Mouse (Mus musculus): ENCODE data around the gene Sh3d21. TPM values are rescaled to one million over a fixed set of nuclear protein-coding genes. Genes with fewer than 3 reads are reported as not detected.
"Not testable (repeated sequence)": the region's sequence is repeated elsewhere in the genome, so short reads cannot be mapped to it uniquely, and the experiment has no call there.

The Sh3d21 gene
- polyA plus RNA-seq, 1 experiment from 2014 or later, result 1.5 TPM

GRCm38 (mm10) chr4:126197485-126197884, 34.2 kb upstream of the Sh3d21 start:
- Histone ChIP-seq H3K4me3 (replicated peaks) (no peak overlapping the region), H3K4me2 (no peak overlapping the region), H3K9ac (no peak overlapping the region), H3K36me3 (replicated peaks) (peaks cover 27% of the 10 kb centered on the region), H3K27me3 (no peaks in the 10 kb centered on the region), H3K4me1 (peaks cover 21% of the 10 kb centered on the region), H3K9me3 (no peaks in the 10 kb centered on the region), H3K27ac (no peak overlapping the region)
- 86% methylated on average over 3 of the region's 3 CpGs for WGBS
- no peak for ATAC-seq (ENCODE audit: low FRiP score)

- peaks cover 5% of the 10 kb centered on the region for H3K4me1 ChIP-seq
- no peaks in the 10 kb centered on the region for H3K27me3 ChIP-seq
- H3K9ac ChIP-seq, result no peak overlapping the region
- no peak overlapping the region for H3K4me2 ChIP-seq
- 93% methylated on average over 4 of the region's 4 CpGs for WGBS
- peaks cover 48% of the 10 kb centered on the region for H3K36me3 ChIP-seq (replicated peaks)
- no peak for ATAC-seq (ENCODE audit: low FRiP score)
- H3K4me3 ChIP-seq (replicated peaks), result no peak overlapping the region
- no peak overlapping the region for H3K27ac ChIP-seq
- H3K9me3 ChIP-seq, result no peaks in the 10 kb centered on the region
Measured at GRCm38 (mm10) chr4:126194916-126195315, 31.6 kb upstream of the Sh3d21 start.

- Histone ChIP-seq H3K27me3 (no peaks in the 10 kb centered on the region), H3K9me3 (no peaks in the 10 kb centered on the region), H3K36me3 (replicated peaks) (peaks cover 48% of the 10 kb centered on the region), H3K4me2 (no peak overlapping the region), H3K4me3 (replicated peaks) (no peak overlapping the region), H3K9ac (no peak overlapping the region), H3K4me1 (no peaks in the 10 kb centered on the region), H3K27ac (no peak overlapping the region)
- no peak for ATAC-seq (ENCODE audit: low FRiP score)
Measured at GRCm38 (mm10) chr4:126194216-126194615, 30.9 kb upstream of the Sh3d21 start.

- peaks cover 53% of the 10 kb centered on the region for H3K36me3 ChIP-seq (replicated peaks)
- no peak overlapping the region for H3K27ac ChIP-seq
- no peak overlapping the region for H3K4me3 ChIP-seq (replicated peaks)
- H3K9ac ChIP-seq, result no peak overlapping the region
- no peaks in the 10 kb centered on the region for H3K27me3 ChIP-seq
- no peak overlapping the region for H3K4me2 ChIP-seq
- no peak for ATAC-seq (ENCODE audit: low FRiP score)
- 87% methylated on average over 2 of the region's 2 CpGs for WGBS
- H3K9me3 ChIP-seq, result no peaks in the 10 kb centered on the region
- no peaks in the 10 kb centered on the region for H3K4me1 ChIP-seq
Measured at GRCm38 (mm10) chr4:126190636-126191035, 27.3 kb upstream of the Sh3d21 start.

- H3K9ac ChIP-seq, result no peak overlapping the region
- WGBS, result 96% methylated on average over 3 of the region's 3 CpGs
- H3K9me3 ChIP-seq, result no peaks in the 10 kb centered on the region
- H3K4me1 ChIP-seq, result no peaks in the 10 kb centered on the region
- H3K36me3 ChIP-seq (replicated peaks), result peaks cover 41% of the 10 kb centered on the region
- H3K4me3 ChIP-seq (replicated peaks), result no peak overlapping the region
- H3K27me3 ChIP-seq, result no peaks in the 10 kb centered on the region
- no peak for ATAC-seq (ENCODE audit: low FRiP score)
- no peak overlapping the region for H3K27ac ChIP-seq
- H3K4me2 ChIP-seq, result no peak overlapping the region
Measured at GRCm38 (mm10) chr4:126187096-126187495, 23.8 kb upstream of the Sh3d21 start.

GRCm38 (mm10) chr4:126183034-126183433, 19.7 kb upstream of the Sh3d21 start:
- Histone ChIP-seq H3K36me3 (replicated peaks) (peaks cover 49% of the 10 kb centered on the region), H3K9me3 (no peaks in the 10 kb centered on the region), H3K9ac (no peak overlapping the region), H3K4me1 (no peaks in the 10 kb centered on the region), H3K4me2 (no peak overlapping the region), H3K4me3 (replicated peaks) (no peak overlapping the region), H3K27me3 (no peaks in the 10 kb centered on the region), H3K27ac (no peak overlapping the region)
- 93% methylated on average over 5 of the region's 5 CpGs for WGBS
- ATAC-seq (ENCODE audit: low FRiP score), result no peak

GRCm38 (mm10) chr4:126181170-126181957, 18.1 kb upstream of the Sh3d21 start:
- Histone ChIP-seq H3K4me2 (no peak overlapping the region), H3K27ac (no peak overlapping the region), H3K4me1 (no peaks in the 10 kb centered on the region), H3K9me3 (no peaks in the 10 kb centered on the region), H3K36me3 (replicated peaks) (peaks cover 58% of the 10 kb centered on the region), H3K27me3 (no peaks in the 10 kb centered on the region), H3K9ac (no peak overlapping the region), H3K4me3 (replicated peaks) (no peak overlapping the region)
- WGBS, result 66% methylated on average over 7 of the region's 7 CpGs
- peak; percentile 57; the same call in 1 of the 2 replicates for ATAC-seq (ENCODE audit: low FRiP score)

- H3K9me3 ChIP-seq; H3K4me2 ChIP-seq; H3K9ac ChIP-seq; H3K4me3 ChIP-seq (replicated peaks); H3K4me1 ChIP-seq; H3K27ac ChIP-seq; H3K27me3 ChIP-seq; ATAC-seq (ENCODE audit: low FRiP score): not testable (repeated sequence)
- WGBS, result 94% methylated on average over 7 of the region's 7 CpGs
- peaks cover 83% of the 10 kb centered on the region for H3K36me3 ChIP-seq (replicated peaks)
Measured at GRCm38 (mm10) chr4:126175980-126176379, 12.7 kb upstream of the Sh3d21 start.

- ATAC-seq (ENCODE audit: low FRiP score), result no peak
- WGBS, result 91% methylated on average over 5 of the region's 5 CpGs
Measured at GRCm38 (mm10) chr4:126173800-126174199, 10.5 kb upstream of the Sh3d21 start.

GRCm38 (mm10) chr4:126170737-126171136, 7.4 kb upstream of the Sh3d21 start:
- 93% methylated on average over 5 of the region's 5 CpGs for WGBS
- H3K9me3 ChIP-seq; H3K4me1 ChIP-seq; H3K9ac ChIP-seq; H3K27ac ChIP-seq; H3K4me3 ChIP-seq (replicated peaks); ATAC-seq (ENCODE audit: low FRiP score); H3K4me2 ChIP-seq; H3K27me3 ChIP-seq: not testable (repeated sequence)
- peaks cover 94% of the 10 kb centered on the region for H3K36me3 ChIP-seq (replicated peaks)

More at GRCm38 (mm10) chr4:126173800-126174199, 10.5 kb upstream of the Sh3d21 start:
- Histone ChIP-seq H3K4me2 (no peak overlapping the region), H3K9ac (no peak overlapping the region), H3K27ac (no peak overlapping the region), H3K36me3 (replicated peaks) (peaks cover 87% of the 10 kb centered on the region), H3K4me1 (no peaks in the 10 kb centered on the region), H3K27me3 (no peaks in the 10 kb centered on the region), H3K4me3 (replicated peaks) (no peak overlapping the region), H3K9me3 (no peaks in the 10 kb centered on the region)

GRCm38 (mm10) chr4:126168851-126169250, 5.6 kb upstream of the Sh3d21 start:
- H3K4me1 ChIP-seq, result no peaks in the 10 kb centered on the region
- WGBS, result 95% methylated on average over 6 of the region's 6 CpGs
- H3K9ac ChIP-seq, result no peak overlapping the region
- no peak for ATAC-seq (ENCODE audit: low FRiP score)
- H3K36me3 ChIP-seq (replicated peaks), result peaks cover 79% of the 10 kb centered on the region
- H3K27ac ChIP-seq, result no peak overlapping the region
- no peaks in the 10 kb centered on the region for H3K9me3 ChIP-seq
- no peaks in the 10 kb centered on the region for H3K27me3 ChIP-seq
- no peak overlapping the region for H3K4me3 ChIP-seq (replicated peaks)
- no peak overlapping the region for H3K4me2 ChIP-seq

GRCm38 (mm10) chr4:126166084-126166483, 2.8 kb upstream of the Sh3d21 start:
- H3K9me3 ChIP-seq, result no peaks in the 10 kb centered on the region
- no peaks in the 10 kb centered on the region for H3K27me3 ChIP-seq
- H3K9ac ChIP-seq, result no peak overlapping the region
- H3K36me3 ChIP-seq (replicated peaks), result peaks cover 57% of the 10 kb centered on the region
- H3K4me1 ChIP-seq, result peaks cover 17% of the 10 kb centered on the region
- no peak overlapping the region for H3K4me2 ChIP-seq
- no peak overlapping the region for H3K4me3 ChIP-seq (replicated peaks)
- ATAC-seq (ENCODE audit: low FRiP score), result no peak
- 83% methylated on average over 3 of the region's 3 CpGs for WGBS
- H3K27ac ChIP-seq, result no peak overlapping the region

- Histone ChIP-seq H3K4me1 (peaks cover 17% of the 10 kb centered on the region), H3K36me3 (replicated peaks) (peaks cover 48% of the 10 kb centered on the region)
- H3K27me3 ChIP-seq; H3K4me3 ChIP-seq (replicated peaks); H3K4me2 ChIP-seq; H3K27ac ChIP-seq; ATAC-seq (ENCODE audit: low FRiP score); H3K9ac ChIP-seq; H3K9me3 ChIP-seq: not testable (repeated sequence)
- 66% methylated on average over 10 of the region's 10 CpGs for WGBS
Measured at GRCm38 (mm10) chr4:126165092-126165491, 1.8 kb upstream of the Sh3d21 start.
